In the genomic region with DNA sequence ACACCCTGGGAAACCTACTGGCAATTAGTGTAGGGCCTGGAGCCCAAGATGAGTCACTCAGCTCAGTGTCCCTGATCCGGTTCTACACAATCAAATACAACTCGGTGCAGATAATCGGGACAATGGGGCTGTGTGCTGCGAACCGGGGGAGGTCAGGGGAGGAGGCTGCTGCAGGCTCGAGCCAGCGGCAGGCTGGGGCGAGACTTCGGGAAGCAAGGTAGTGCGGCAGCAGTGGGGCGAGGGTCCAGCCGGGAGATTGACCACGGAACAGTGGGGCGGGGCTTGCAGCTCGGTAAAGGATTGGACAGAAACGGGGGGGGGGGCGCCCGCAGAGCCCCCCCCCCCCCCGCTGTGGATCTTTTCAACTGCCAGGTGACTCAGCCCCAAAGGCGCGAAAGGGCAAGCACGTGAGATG, we compare ENCODE assay signal across 8 mouse cellular contexts. TPM values are rescaled to one million over a fixed set of nuclear protein-coding genes. Genes with fewer than 3 reads are reported as not detected.
A peak's percentile ranks its signal among the peaks of the same experiment; 100 is the strongest.
DNase-seq lines count a peak whose midpoint lies in the region; ATAC-seq and TF ChIP-seq lines count a peak whose summit lies in the region.

No protein-coding gene starts in this region.

- no peak overlapping the region for H3K27ac ChIP-seq in gastrocnemius, adult 2 months
- peak overlapping the region; percentile 63 for H3K27ac ChIP-seq in embryonic facial prominence, embryonic 14.5 days (replicated peaks; ENCODE audit: low read depth, low read length)
- H3K27ac ChIP-seq in intestine, embryonic 16.5 days (ENCODE audit: low read length) = no peak overlapping the region; the same call in 1 of the 2 replicates
- peak overlapping the region; percentile 70; the same call in 1 of the 2 replicates for H3K27ac ChIP-seq in lung, embryonic 15.5 days
- no peak overlapping the region for H3K27ac ChIP-seq in small intestine, adult 2 months (ENCODE audit: insufficient read depth, low read depth, low read length)

- H3K4me3 ChIP-seq in gastrocnemius, adult 2 months = peak overlapping the region; percentile 70
- H3K4me3 ChIP-seq in G1E (ENCODE audit: low read depth, low read length) = peak overlapping the region; percentile 75
- H3K4me3 ChIP-seq in embryonic facial prominence, embryonic 14.5 days (ENCODE audit: low read depth, low read length) = peak overlapping the region; percentile 62
- peak overlapping the region; percentile 69 for H3K4me3 ChIP-seq in intestine, embryonic 16.5 days (ENCODE audit: low read length)
- peak overlapping the region; percentile 58 for H3K4me3 ChIP-seq in lung, embryonic 15.5 days
- H3K4me3 ChIP-seq in small intestine, adult 2 months (ENCODE audit: low read depth, low read length) = peak overlapping the region; percentile 73

- peak; percentile 51 for ATAC-seq in G1E (ENCODE audit: extremely low read depth, insufficient number of reproducible peaks, low FRiP score, poor library complexity, severe bottlenecking)
- peak; percentile 51 for ATAC-seq in embryonic facial prominence, embryonic 14.5 days (ENCODE audit: low read depth)
- ATAC-seq in intestine, embryonic 16.5 days = peak; percentile 68
- ATAC-seq in lung, embryonic 15.5 days (ENCODE audit: borderline replicate concordance, extremely low read depth, low FRiP score, low TSS enrichment) = peak; percentile 13; the same call in 1 of the 2 replicates

- peaks cover 71% of the 10 kb centered on the region for H3K36me3 ChIP-seq in G1E (replicated peaks)
- H3K36me3 ChIP-seq in embryonic facial prominence, embryonic 14.5 days (ENCODE audit: control insufficient read depth, insufficient read depth, low read length) = peaks cover 21% of the 10 kb centered on the region
- no peaks in the 10 kb centered on the region for H3K36me3 ChIP-seq in intestine, embryonic 16.5 days (ENCODE audit: control insufficient read depth, insufficient read depth, low read length)
- H3K36me3 ChIP-seq in lung, embryonic 15.5 days = peaks cover 2% of the 10 kb centered on the region; the same call in 1 of the 2 replicates
- peaks cover 11% of the 10 kb centered on the region for H3K36me3 ChIP-seq in small intestine, adult 2 months (ENCODE audit: control insufficient read depth, insufficient read depth, low read length)

- intact Hi-C loops in gastrocnemius, adult 2 months (cut with DNase I) = no loop called here
- intact Hi-C loops in gastrocnemius, postnatal 36 days (cut with DNase I) = no loop called here

- H3K9ac ChIP-seq in embryonic facial prominence, embryonic 14.5 days (ENCODE audit: low read depth, low read length) = peak overlapping the region; percentile 76
- peak overlapping the region; percentile 80 for H3K9ac ChIP-seq in intestine, embryonic 16.5 days (ENCODE audit: low read depth, low read length)
- peak overlapping the region; percentile 52 for H3K9ac ChIP-seq in lung, embryonic 15.5 days

- H3K27me3 ChIP-seq in G1E (ENCODE audit: insufficient read depth, low read length) = peaks cover 6% of the 10 kb centered on the region; the same call in 1 of the 2 replicates
- no peaks in the 10 kb centered on the region for H3K27me3 ChIP-seq in embryonic facial prominence, embryonic 14.5 days (replicated peaks; ENCODE audit: control insufficient read depth, insufficient read depth, low read length)
- no peaks in the 10 kb centered on the region for H3K27me3 ChIP-seq in intestine, embryonic 16.5 days (replicated peaks; ENCODE audit: control insufficient read depth, insufficient read depth, low read length)
- no peaks in the 10 kb centered on the region for H3K27me3 ChIP-seq in lung, embryonic 15.5 days
- H3K27me3 ChIP-seq in small intestine, adult 2 months (ENCODE audit: control insufficient read depth, insufficient read depth, low read length) = no peaks in the 10 kb centered on the region

- WGBS in embryonic facial prominence, embryonic 14.5 days = 0% methylated on average over 9 of the region's 22 CpGs
- under 1% methylated on average over 15 of the region's 22 CpGs for WGBS in intestine, embryonic 16.5 days
- 1% methylated on average over 15 of the region's 22 CpGs for WGBS in lung, embryonic 15.5 days
- WGBS in small intestine, adult 2 months = under 1% methylated on average over 16 of the region's 22 CpGs

- no peak for TF ChIP-seq CTCF in gastrocnemius, adult 2 months (IDR thresholded peaks at IDR 0.05)
- TF ChIP-seq CTCF in G1E (IDR thresholded peaks at IDR 0.05; ENCODE audit: low read depth, low read length) = no peak
- no peak for TF ChIP-seq CTCF in small intestine, adult 2 months (IDR thresholded peaks at IDR 0.05; ENCODE audit: extremely low read depth, insufficient read length, insufficient replicate concordance, low read depth, low read length)

- peak overlapping the region; percentile 86 for H3K4me2 ChIP-seq in embryonic facial prominence, embryonic 14.5 days (ENCODE audit: low read depth, low read length)
- peak overlapping the region; percentile 94 for H3K4me2 ChIP-seq in intestine, embryonic 16.5 days (ENCODE audit: low read depth, low read length)
- peak overlapping the region; percentile 91 for H3K4me2 ChIP-seq in lung, embryonic 15.5 days

- H3K4me1 ChIP-seq in G1E (ENCODE audit: insufficient read depth, low read depth, low read length) = peaks cover 32% of the 10 kb centered on the region
- H3K4me1 ChIP-seq in embryonic facial prominence, embryonic 14.5 days (ENCODE audit: control insufficient read depth, insufficient read depth, low read length) = peaks cover 11% of the 10 kb centered on the region
- peaks cover 13% of the 10 kb centered on the region for H3K4me1 ChIP-seq in intestine, embryonic 16.5 days (ENCODE audit: control insufficient read depth, insufficient read depth, low read length)
- peaks cover 12% of the 10 kb centered on the region for H3K4me1 ChIP-seq in lung, embryonic 15.5 days
- H3K4me1 ChIP-seq in small intestine, adult 2 months (ENCODE audit: control insufficient read depth, insufficient read depth, insufficient read length, low read length) = peaks cover 26% of the 10 kb centered on the region

- H3K9me3 ChIP-seq in G1E (replicated peaks) = no peaks in the 10 kb centered on the region
- no peaks in the 10 kb centered on the region for H3K9me3 ChIP-seq in embryonic facial prominence, embryonic 14.5 days (ENCODE audit: control insufficient read depth, low read length)
- H3K9me3 ChIP-seq in intestine, embryonic 16.5 days (ENCODE audit: control insufficient read depth, low read length) = no peaks in the 10 kb centered on the region
- H3K9me3 ChIP-seq in lung, embryonic 15.5 days = no peaks in the 10 kb centered on the region

- no peak for DNase-seq in gastrocnemius, adult 2 months
- DNase-seq in gastrocnemius, postnatal 36 days = no peak
- peak; percentile 58 for DNase-seq in G1E (ENCODE audit: low spot score)
- DNase-seq in embryonic facial prominence, embryonic 14.5 days (ENCODE audit: low spot score) = peak; percentile 68
- DNase-seq in layer of hippocampus, adult 11-12 months (ENCODE audit: low spot score) = no peak

- no peak for TF ChIP-seq POLR2A in small intestine, adult 2 months (IDR thresholded peaks at IDR 0.05; ENCODE audit: low read depth, low read length)

RNA-seq across cellular contexts. Expression of gene Lpar2, which starts 0.3 kb away (rescaled TPM):
- total RNA-seq in gastrocnemius, adult 2 months (2021) = under 1 TPM in 1 of 2 experiments, not detected in 1; 0.14 TPM
- not detected for total RNA-seq in gastrocnemius, postnatal 36 days (2021)
- total RNA-seq in G1E (2014; fragmentation: Nextera tagmentation) (2.5 and 4.3 TPM in 2 replicates), G1E (2017) (1.5 and 1.8 TPM in 2 replicates)
- polyA plus RNA-seq in G1E (2012) = 0.65 and 0.69 TPM in 2 replicates
- polyA plus RNA-seq in embryonic facial prominence, embryonic 14.5 days (2014; fragmentation: Nextera tagmentation; extraction: Ambion mirVana) = 0.86 and 0.92 TPM in 2 replicates
- polyA plus RNA-seq in intestine, embryonic 16.5 days (2015; fragmentation: Nextera tagmentation; extraction: Ambion mirVana) = 0.26 and 0.32 TPM in 2 replicates
- polyA plus RNA-seq in lung, embryonic 15.5 days (2015; fragmentation: Nextera tagmentation; extraction: Ambion mirVana) = 0.57 and 0.61 TPM in 2 replicates
- polyA plus RNA-seq in small intestine, adult 2 months (2012; rRNA removed) = 2.0 and 2.2 TPM in 2 replicates

RNA-seq across cellular contexts. Expression of gene Pbx4, which starts 10.3 kb away (rescaled TPM):
- total RNA-seq in gastrocnemius, adult 2 months (2021) = not detected
- not detected for total RNA-seq in gastrocnemius, postnatal 36 days (2021)
- total RNA-seq in G1E (2014; fragmentation: Nextera tagmentation) (2.0 and 2.2 TPM in 2 replicates), G1E (2017) (3.7 and 4.4 TPM in 2 replicates)
- 2.0 and 2.8 TPM in 2 replicates for polyA plus RNA-seq in G1E (2012)
- polyA plus RNA-seq in embryonic facial prominence, embryonic 14.5 days (2014; fragmentation: Nextera tagmentation; extraction: Ambion mirVana) = 8.4 and 9.0 TPM in 2 replicates
- polyA plus RNA-seq in intestine, embryonic 16.5 days (2015; fragmentation: Nextera tagmentation; extraction: Ambion mirVana) = 2.7 and 2.9 TPM in 2 replicates
- polyA plus RNA-seq in lung, embryonic 15.5 days (2015; fragmentation: Nextera tagmentation; extraction: Ambion mirVana) = 10.1 and 11.4 TPM in 2 replicates
- 2.1 and 9.1 TPM in 2 replicates for polyA plus RNA-seq in small intestine, adult 2 months (2012; rRNA removed)

RNA-seq across cellular contexts. Expression of gene Gmip, which starts 13.5 kb away (rescaled TPM):
- 1 to 10 TPM; 3.8 to 5.3 TPM for total RNA-seq in gastrocnemius, adult 2 months (2021)
- 1 to 10 TPM; 3.0 to 3.5 TPM for total RNA-seq in gastrocnemius, postnatal 36 days (2021)
- 60.0 and 61.2 TPM in 2 replicates for total RNA-seq in G1E (2014; fragmentation: Nextera tagmentation)
- 45.2 and 48.0 TPM in 2 replicates for total RNA-seq in G1E (2017)
- polyA plus RNA-seq in G1E (2012) = 53.2 and 85.2 TPM in 2 replicates
- polyA plus RNA-seq in embryonic facial prominence, embryonic 14.5 days (2014; fragmentation: Nextera tagmentation; extraction: Ambion mirVana) = 7.0 and 8.6 TPM in 2 replicates
- 8.2 and 13.5 TPM in 2 replicates for polyA plus RNA-seq in intestine, embryonic 16.5 days (2015; fragmentation: Nextera tagmentation; extraction: Ambion mirVana)
- polyA plus RNA-seq in lung, embryonic 15.5 days (2015; fragmentation: Nextera tagmentation; extraction: Ambion mirVana) = 7.6 and 8.5 TPM in 2 replicates
- polyA plus RNA-seq in small intestine, adult 2 months (2012; rRNA removed) = 36.8 and 58.3 TPM in 2 replicates

RNA-seq across cellular contexts. Expression of gene Zfp866, which starts 31.0 kb away (rescaled TPM):
- total RNA-seq in gastrocnemius, adult 2 months (2021) = 10 to 100 TPM; 15.6 to 17.1 TPM
- 10 to 100 TPM; 10.1 to 14.7 TPM for total RNA-seq in gastrocnemius, postnatal 36 days (2021)
- 32.8 and 36.6 TPM in 2 replicates for total RNA-seq in G1E (2014; fragmentation: Nextera tagmentation)
- 35.3 and 35.4 TPM in 2 replicates for total RNA-seq in G1E (2017)
- polyA plus RNA-seq in G1E (2012) = 1.2 and 1.9 TPM in 2 replicates
- polyA plus RNA-seq in embryonic facial prominence, embryonic 14.5 days (2014; fragmentation: Nextera tagmentation; extraction: Ambion mirVana) = 26.0 and 29.9 TPM in 2 replicates
- 15.6 and 16.7 TPM in 2 replicates for polyA plus RNA-seq in intestine, embryonic 16.5 days (2015; fragmentation: Nextera tagmentation; extraction: Ambion mirVana)
- 27.4 and 29.7 TPM in 2 replicates for polyA plus RNA-seq in lung, embryonic 15.5 days (2015; fragmentation: Nextera tagmentation; extraction: Ambion mirVana)
- polyA plus RNA-seq in small intestine, adult 2 months (2012; rRNA removed) = 2.2 and 3.7 TPM in 2 replicates

RNA-seq across cellular contexts. Expression of gene Atp13a1, which starts 31.0 kb away (rescaled TPM):
- 10 to 100 TPM in 1 of 2 experiments, 1 to 10 TPM in 1; 9.9 to 10.4 TPM for total RNA-seq in gastrocnemius, adult 2 months (2021)
- 10 to 100 TPM; 10.1 to 10.6 TPM for total RNA-seq in gastrocnemius, postnatal 36 days (2021)
- 27.8 and 29.8 TPM in 2 replicates for total RNA-seq in G1E (2014; fragmentation: Nextera tagmentation)
- total RNA-seq in G1E (2017) = 17.8 and 23.8 TPM in 2 replicates
- 40.7 and 43.6 TPM in 2 replicates for polyA plus RNA-seq in G1E (2012)
- polyA plus RNA-seq in embryonic facial prominence, embryonic 14.5 days (2014; fragmentation: Nextera tagmentation; extraction: Ambion mirVana) = 41.8 and 42.9 TPM in 2 replicates
- 50.0 and 53.7 TPM in 2 replicates for polyA plus RNA-seq in intestine, embryonic 16.5 days (2015; fragmentation: Nextera tagmentation; extraction: Ambion mirVana)
- 42.9 and 46.2 TPM in 2 replicates for polyA plus RNA-seq in lung, embryonic 15.5 days (2015; fragmentation: Nextera tagmentation; extraction: Ambion mirVana)
- 64.3 and 102 TPM in 2 replicates for polyA plus RNA-seq in small intestine, adult 2 months (2012; rRNA removed)

Comparison
In these comparisons a context has a peak if more than half of its experiments do, and no peak if none do; other contexts are left out.
1. DNase-seq: peak in G1E (single experiment) and embryonic facial prominence, embryonic 14.5 days (single experiment); none in gastrocnemius, adult 2 months (single experiment), gastrocnemius, postnatal 36 days (0 of 2) and layer of hippocampus, adult 11-12 months (single experiment).
2. H3K27ac ChIP-seq: peak in embryonic facial prominence, embryonic 14.5 days (single experiment) and lung, embryonic 15.5 days (single experiment); none in gastrocnemius, adult 2 months (single experiment), intestine, embryonic 16.5 days (single experiment) and small intestine, adult 2 months (single experiment).
3. ATAC-seq: peak in every context shown above with its lines; median percentile 68 in intestine, embryonic 16.5 days; 51 in G1E; 51 in embryonic facial prominence, embryonic 14.5 days; 13 in lung, embryonic 15.5 days.
4. Peak in every context shown above with its lines, with median percentiles within 50 percentile points of each other: H3K4me3 ChIP-seq, H3K4me2 ChIP-seq and H3K9ac ChIP-seq.